ENCODE assay signal across 13 mouse cellular contexts in genomic region chr6:124835531-124835930, GRCm38 (mm10). TPM values are rescaled to one million over a fixed set of nuclear protein-coding genes. Genes with fewer than 3 reads are reported as not detected.
DNase-seq lines count a peak whose midpoint lies in the region; ATAC-seq and TF ChIP-seq lines count a peak whose summit lies in the region.
"Had no signal": no experiment of that assay in that cellular context is flagged by ENCODE, and none has a peak within 500 bp of the region (broad histone marks: within the 10 kb centered on the region; RNA-seq: fewer than 3 reads in every experiment).

No protein-coding gene starts in this region.

- H3K27ac ChIP-seq in intestine, embryonic 15.5 days: no peak overlapping the region
- H3K27ac ChIP-seq in intestine, embryonic 16.5 days (ENCODE audit: low read length): no peak overlapping the region
- no peak overlapping the region for H3K27ac ChIP-seq in CH12.LX (ENCODE audit: insufficient read depth, low read depth)
- peak overlapping the region; percentile 47; the same call in 1 of the 2 replicates for H3K27ac ChIP-seq in limb, embryonic 12.5 days
- H3K27ac ChIP-seq: layer of hippocampus, adult 2 months; liver, embryonic 15.5 days had no signal

- peaks cover 9% of the 10 kb centered on the region for H3K36me3 ChIP-seq in intestine, embryonic 15.5 days
- H3K36me3 ChIP-seq in intestine, embryonic 16.5 days (ENCODE audit: control insufficient read depth, insufficient read depth, low read length): peaks cover 7% of the 10 kb centered on the region; the same call in 1 of the 2 replicates
- H3K36me3 ChIP-seq in CH12.LX (replicated peaks in 1 of 2; ENCODE audit: control insufficient read depth in 1 of 2, insufficient read depth in 1 of 2, low read length in 1 of 2) (peaks cover 33 to 70% of the 10 kb centered on the region in 2 experiments), E14TG2a.4 (ENCODE audit: insufficient read depth, low read length) (peaks cover 47% of the 10 kb centered on the region)
- H3K36me3 ChIP-seq in limb, embryonic 12.5 days: peaks cover 34% of the 10 kb centered on the region

- TF ChIP-seq EP300 in CH12.LX (IDR thresholded peaks at IDR 0.05; ENCODE audit: low read length): no peak

- no peak for DNase-seq in CH12.LX (ENCODE audit: extremely low read depth)
- no peak for DNase-seq in layer of hippocampus, postnatal 36 days
- no peak for DNase-seq in left cerebral cortex, adult 18-20 months (ENCODE audit: low spot score in 2 of 2)
- DNase-seq: cerebellum, adult 18-20 months; heart, postnatal 36 days; kidney, adult 11 months; thymus, postnatal 25 days had no signal

- no peak for TF ChIP-seq RAD21 in CH12.LX (IDR thresholded peaks at IDR 0.05; ENCODE audit: low read depth, low read length)

- 0 out of 2 replicates have a peak, but pooled peaks have one; percentile 13 for TF ChIP-seq POLR2A in CH12.LX (IDR thresholded peaks at IDR 0.05; ENCODE audit: low read depth, low read length)

- TF ChIP-seq CTCF in CH12.LX (conservative IDR thresholded peaks at IDR 0.05 in 1 of 2, IDR thresholded peaks at IDR 0.05 in 1 of 2; ENCODE audit: low read depth in 2 of 2, low read length in 2 of 2): no peak
- TF ChIP-seq CTCF in E14TG2a.4 (conservative IDR thresholded peaks at IDR 0.05; ENCODE audit: low read length): no peak

- dilution Hi-C loops in CH12.LX (cut with MboI; ENCODE audit: extremely low pct_ligation_motif_present, extremely low pct_unique_long_range_greater_than_20kb, low sequenced_read_pairs): no loop called here

- in situ Hi-C loops in CH12.LX (cut with MboI; ENCODE audit: low pct_ligation_motif_present, low pct_unique_long_range_greater_than_20kb, low sequenced_read_pairs): no loop called here

- peaks cover 20% of the 10 kb centered on the region; the same call in 1 of the 2 replicates for H3K4me1 ChIP-seq in intestine, embryonic 15.5 days (replicated peaks)
- peaks cover 5% of the 10 kb centered on the region for H3K4me1 ChIP-seq in intestine, embryonic 16.5 days (ENCODE audit: control insufficient read depth, insufficient read depth, low read length)
- H3K4me1 ChIP-seq in CH12.LX (ENCODE audit: control insufficient read depth in 1 of 2, insufficient read depth in 2 of 2) (peaks cover 11 to 75% of the 10 kb centered on the region in 2 experiments), E14TG2a.4 (replicated peaks; ENCODE audit: low read depth, low read length) (peaks cover 84% of the 10 kb centered on the region)
- H3K4me1 ChIP-seq in limb, embryonic 12.5 days (replicated peaks): peaks cover 57% of the 10 kb centered on the region

- no peak overlapping the region for H3K4me2 ChIP-seq in intestine, embryonic 15.5 days (replicated peaks)
- no peak overlapping the region for H3K4me2 ChIP-seq in intestine, embryonic 16.5 days (ENCODE audit: low read depth, low read length)
- no peak overlapping the region for H3K4me2 ChIP-seq in CH12.LX (ENCODE audit: insufficient read depth, low read depth, poor library complexity, severe bottlenecking)
- H3K4me2 ChIP-seq in limb, embryonic 12.5 days: no peak overlapping the region
- H3K4me2 ChIP-seq: liver, embryonic 15.5 days had no signal

- 0 out of 2 replicates have a peak overlapping the region, but pooled peaks have one; percentile 17 for H3K9ac ChIP-seq in intestine, embryonic 15.5 days
- no peak overlapping the region for H3K9ac ChIP-seq in intestine, embryonic 16.5 days (ENCODE audit: low read depth, low read length)
- no peak overlapping the region for H3K9ac ChIP-seq in CH12.LX (ENCODE audit: insufficient read depth, low read depth)
- H3K9ac ChIP-seq in limb, embryonic 12.5 days (replicated peaks): no peak overlapping the region; the same call in 1 of the 2 replicates
- H3K9ac ChIP-seq: liver, embryonic 15.5 days had no signal

- H3K27me3 ChIP-seq in intestine, embryonic 15.5 days (replicated peaks): no peaks in the 10 kb centered on the region
- H3K27me3 ChIP-seq in intestine, embryonic 16.5 days (replicated peaks; ENCODE audit: control insufficient read depth, insufficient read depth, low read length): no peaks in the 10 kb centered on the region
- H3K27me3 ChIP-seq in CH12.LX (replicated peaks): no peaks in the 10 kb centered on the region
- no peaks in the 10 kb centered on the region for H3K27me3 ChIP-seq in E14TG2a.4 (ENCODE audit: insufficient read depth, low read length)
- H3K27me3 ChIP-seq in limb, embryonic 12.5 days: no peaks in the 10 kb centered on the region

- peaks cover 4% of the 10 kb centered on the region for H3K79me2 ChIP-seq in CH12.LX (replicated peaks; ENCODE audit: control insufficient read depth, extremely low read depth, insufficient read depth, poor library complexity, severe bottlenecking)

- ATAC-seq in intestine, embryonic 15.5 days: no peak
- no peak for ATAC-seq in intestine, embryonic 16.5 days
- ATAC-seq in limb, embryonic 12.5 days (ENCODE audit: insufficient number of reproducible peaks, insufficient read depth, low FRiP score, low TSS enrichment, low read depth): no peak

- 67% methylated on average over 10 of the region's 10 CpGs for WGBS in intestine, embryonic 15.5 days
- 61% methylated on average over 10 of the region's 10 CpGs for WGBS in intestine, embryonic 16.5 days
- 31% methylated on average over 10 of the region's 10 CpGs for WGBS in limb, embryonic 12.5 days

- no peaks in the 10 kb centered on the region for H3K9me3 ChIP-seq in intestine, embryonic 15.5 days
- no peaks in the 10 kb centered on the region for H3K9me3 ChIP-seq in intestine, embryonic 16.5 days (ENCODE audit: control insufficient read depth, low read length)
- no peaks in the 10 kb centered on the region for H3K9me3 ChIP-seq in CH12.LX (replicated peaks; ENCODE audit: low read length)
- H3K9me3 ChIP-seq in E14TG2a.4 (ENCODE audit: low read length): no peaks in the 10 kb centered on the region
- H3K9me3 ChIP-seq in limb, embryonic 12.5 days: no peaks in the 10 kb centered on the region
- H3K9me3 ChIP-seq: liver, embryonic 15.5 days had no signal

- H3K4me3 ChIP-seq in intestine, embryonic 15.5 days (replicated peaks): no peak overlapping the region
- H3K4me3 ChIP-seq in intestine, embryonic 16.5 days (ENCODE audit: low read length): no peak overlapping the region
- H3K4me3 ChIP-seq in CH12.LX (replicated peaks in 1 of 3; ENCODE audit: low read depth in 2 of 3, low read length in 2 of 3, poor library complexity in 1 of 3) (no peak overlapping the region), E14TG2a.4 (replicated peaks; ENCODE audit: low read length) (0 out of 2 replicates have a peak overlapping the region, but pooled peaks have one; percentile 10)
- no peak overlapping the region for H3K4me3 ChIP-seq in limb, embryonic 12.5 days (replicated peaks)
- H3K4me3 ChIP-seq: layer of hippocampus, adult 2 months; liver, embryonic 15.5 days had no signal

RNA-seq across cellular contexts. Expression of gene Gnb3, which starts 4.5 kb away (rescaled TPM):
- polyA plus RNA-seq in intestine, embryonic 15.5 days (2015; fragmentation: Nextera tagmentation; extraction: Ambion mirVana): 1.2 and 1.3 TPM in 2 replicates
- 0.70 and 1.7 TPM in 2 replicates for polyA plus RNA-seq in intestine, embryonic 16.5 days (2015; fragmentation: Nextera tagmentation; extraction: Ambion mirVana)
- total RNA-seq in CH12.LX (2012; rRNA removed) (0.64 and 0.84 TPM in 2 replicates), CH12.LX (2014; rRNA removed) (1.6 and 2.2 TPM in 2 replicates)
- 4.1 and 4.7 TPM in 2 replicates for polyA plus RNA-seq in CH12.LX (2012; ENCODE audit: insufficient read length, low read depth)
- polyA plus RNA-seq in limb, embryonic 12.5 days (2016; fragmentation: Nextera tagmentation; extraction: Ambion mirVana): 0.81 and 1.0 TPM in 2 replicates
- under 1 TPM in 1 of 2 experiments, not detected in 1; 0.17 TPM for total RNA-seq in layer of hippocampus, postnatal 36 days (2021)
- under 1 TPM in 1 of 2 experiments, not detected in 1; 0.21 TPM for total RNA-seq in left cerebral cortex, adult 18-20 months (2021)

RNA-seq across cellular contexts. Expression of gene Cdca3, which starts 6.2 kb away (rescaled TPM):
- 166 and 177 TPM in 2 replicates for polyA plus RNA-seq in intestine, embryonic 15.5 days (2015; fragmentation: Nextera tagmentation; extraction: Ambion mirVana)
- polyA plus RNA-seq in intestine, embryonic 16.5 days (2015; fragmentation: Nextera tagmentation; extraction: Ambion mirVana): 153 and 183 TPM in 2 replicates
- total RNA-seq in CH12.LX (2012; rRNA removed) (116 and 117 TPM in 2 replicates), CH12.LX (2014; rRNA removed) (188 and 229 TPM in 2 replicates)
- polyA plus RNA-seq in CH12.LX (2012; ENCODE audit: insufficient read length, low read depth): 171 and 224 TPM in 2 replicates
- 200 and 202 TPM in 2 replicates for polyA plus RNA-seq in limb, embryonic 12.5 days (2016; fragmentation: Nextera tagmentation; extraction: Ambion mirVana)
- total RNA-seq in layer of hippocampus, postnatal 36 days (2021): 1 to 10 TPM in 1 of 2 experiments, under 1 TPM in 1; 0.38 to 1.2 TPM
- under 1 TPM; 0.23 to 0.42 TPM for total RNA-seq in left cerebral cortex, adult 18-20 months (2021)

RNA-seq across cellular contexts. Expression of gene Usp5, which starts 6.2 kb away (rescaled TPM):
- 116 and 118 TPM in 2 replicates for polyA plus RNA-seq in intestine, embryonic 15.5 days (2015; fragmentation: Nextera tagmentation; extraction: Ambion mirVana)
- 106 and 117 TPM in 2 replicates for polyA plus RNA-seq in intestine, embryonic 16.5 days (2015; fragmentation: Nextera tagmentation; extraction: Ambion mirVana)
- total RNA-seq in CH12.LX (2012; rRNA removed) (107 and 126 TPM in 2 replicates), CH12.LX (2014; rRNA removed) (75.7 and 79.8 TPM in 2 replicates)
- 96.5 and 103 TPM in 2 replicates for polyA plus RNA-seq in CH12.LX (2012; ENCODE audit: insufficient read length, low read depth)
- polyA plus RNA-seq in limb, embryonic 12.5 days (2016; fragmentation: Nextera tagmentation; extraction: Ambion mirVana): 191 and 196 TPM in 2 replicates
- 100 to 1,000 TPM; 174 to 188 TPM for total RNA-seq in layer of hippocampus, postnatal 36 days (2021)
- 100 to 1,000 TPM; 204 to 208 TPM for total RNA-seq in left cerebral cortex, adult 18-20 months (2021)

RNA-seq across cellular contexts. Expression of gene Tpi1, which starts 21.4 kb away (rescaled TPM):
- polyA plus RNA-seq in intestine, embryonic 15.5 days (2015; fragmentation: Nextera tagmentation; extraction: Ambion mirVana): 1,094 and 1,127 TPM in 2 replicates
- 1,250 and 1,271 TPM in 2 replicates for polyA plus RNA-seq in intestine, embryonic 16.5 days (2015; fragmentation: Nextera tagmentation; extraction: Ambion mirVana)
- total RNA-seq in CH12.LX (2012; rRNA removed) (733 and 1,303 TPM in 2 replicates), CH12.LX (2014; rRNA removed) (1,570 and 1,645 TPM in 2 replicates)
- polyA plus RNA-seq in CH12.LX (2012; ENCODE audit: insufficient read length, low read depth): 758 and 807 TPM in 2 replicates
- 714 and 740 TPM in 2 replicates for polyA plus RNA-seq in limb, embryonic 12.5 days (2016; fragmentation: Nextera tagmentation; extraction: Ambion mirVana)
- 100 to 1,000 TPM; 731 to 778 TPM for total RNA-seq in layer of hippocampus, postnatal 36 days (2021)
- total RNA-seq in left cerebral cortex, adult 18-20 months (2021): 100 to 1,000 TPM; 804 to 847 TPM

RNA-seq across cellular contexts. Expression of gene P3h3, which starts 22.0 kb away (rescaled TPM):
- polyA plus RNA-seq in intestine, embryonic 15.5 days (2015; fragmentation: Nextera tagmentation; extraction: Ambion mirVana): 17.9 and 20.1 TPM in 2 replicates
- polyA plus RNA-seq in intestine, embryonic 16.5 days (2015; fragmentation: Nextera tagmentation; extraction: Ambion mirVana): 5.6 and 7.2 TPM in 2 replicates
- total RNA-seq in CH12.LX (2012; rRNA removed) (0.13 and 0.34 TPM in 2 replicates), CH12.LX (2014; rRNA removed) (0.19 TPM in 1 of 2 replicates, not detected in the other)
- polyA plus RNA-seq in CH12.LX (2012; ENCODE audit: insufficient read length, low read depth): 0.31 and 0.44 TPM in 2 replicates
- 59.8 and 61.4 TPM in 2 replicates for polyA plus RNA-seq in limb, embryonic 12.5 days (2016; fragmentation: Nextera tagmentation; extraction: Ambion mirVana)
- 10 to 100 TPM; 30.4 to 37.1 TPM for total RNA-seq in layer of hippocampus, postnatal 36 days (2021)
- total RNA-seq in left cerebral cortex, adult 18-20 months (2021): 10 to 100 TPM; 23.5 to 30.9 TPM
